Mouse (Mus musculus): ENCODE data around the gene Zfp239.

- TF ChIP-seq POLR2A (IDR thresholded peaks at IDR 0.05; ENCODE audit: borderline replicate concordance, insufficient read depth, low read length) (no peak), CTCF (IDR thresholded peaks at IDR 0.05; ENCODE audit: borderline replicate concordance, insufficient read depth, low read depth, low read length) (no peak)
These were observed 18.5 kb downstream of the Zfp239 start for GRCm38 (mm10) chr6:117880394-117880838.

All from cerebellum, adult 2 months (tissue).